In the genomic region with DNA sequence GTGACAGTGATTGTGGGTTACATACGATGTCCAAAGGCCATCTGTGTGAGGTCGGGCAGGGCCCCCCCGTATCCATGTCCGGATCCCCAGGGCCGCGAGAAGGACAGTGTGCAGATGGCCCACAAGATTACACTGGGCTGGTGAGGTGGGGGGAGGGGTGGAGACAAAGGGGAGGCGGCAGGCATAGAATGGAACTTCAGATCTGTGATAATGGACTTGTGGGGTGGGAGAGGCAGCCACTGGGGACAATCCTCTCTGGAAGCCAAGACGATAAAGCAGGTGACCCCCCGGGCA, we compare ENCODE assay signal across 10 mouse cellular contexts.
DNase-seq lines count a peak whose midpoint lies in the region; ATAC-seq and TF ChIP-seq lines count a peak whose summit lies in the region.
"Had no signal": no experiment of that assay in that cellular context is flagged by ENCODE, and none has a peak within 500 bp of the region (broad histone marks: within the 10 kb centered on the region; RNA-seq: fewer than 3 reads in every experiment).

No protein-coding gene starts in this region.

- H3K4me1 ChIP-seq in heart, embryonic 13.5 days, result peaks cover 57% of the 10 kb centered on the region
- peaks cover 18% of the 10 kb centered on the region for H3K4me1 ChIP-seq in cerebellum, adult 2 months (ENCODE audit: control insufficient read depth, insufficient read depth, low read length)
- peaks cover 34% of the 10 kb centered on the region for H3K4me1 ChIP-seq in hindbrain, embryonic 15.5 days (replicated peaks)
- H3K4me1 ChIP-seq in midbrain, embryonic 13.5 days (replicated peaks), result peaks cover 64% of the 10 kb centered on the region

- no peak for TF ChIP-seq POLR2A in cerebellum, adult 2 months (IDR thresholded peaks at IDR 0.05; ENCODE audit: borderline replicate concordance, insufficient read depth, low read length)

- H3K9ac ChIP-seq in heart, embryonic 13.5 days, result 0 out of 2 replicates have a peak overlapping the region, but pooled peaks have one; percentile 25
- H3K9ac ChIP-seq in hindbrain, embryonic 15.5 days, result no peak overlapping the region
- H3K9ac ChIP-seq in midbrain, embryonic 13.5 days (replicated peaks), result peak overlapping the region; percentile 52; the same call in 1 of the 2 replicates

- peak overlapping the region; percentile 54 for H3K4me2 ChIP-seq in heart, embryonic 13.5 days
- H3K4me2 ChIP-seq in hindbrain, embryonic 15.5 days, result peak overlapping the region; percentile 14; the same call in 1 of the 2 replicates
- peak overlapping the region; percentile 30 for H3K4me2 ChIP-seq in midbrain, embryonic 13.5 days (replicated peaks)

- H3K36me3 ChIP-seq in heart, embryonic 13.5 days, result no peaks in the 10 kb centered on the region
- H3K36me3 ChIP-seq in hindbrain, embryonic 15.5 days, result no peaks in the 10 kb centered on the region
- no peaks in the 10 kb centered on the region for H3K36me3 ChIP-seq in midbrain, embryonic 13.5 days

- no peak for ATAC-seq in heart, embryonic 13.5 days (ENCODE audit: extremely low read depth, insufficient number of reproducible peaks, low FRiP score, low TSS enrichment)
- ATAC-seq in hindbrain, embryonic 15.5 days (ENCODE audit: low FRiP score, low read depth), result peak; percentile 27; the same call in 1 of the 2 replicates
- peak; percentile 60 for ATAC-seq in midbrain, embryonic 13.5 days

- H3K27ac ChIP-seq in heart, embryonic 13.5 days (replicated peaks), result no peak overlapping the region
- no peak overlapping the region for H3K27ac ChIP-seq in cerebellum, adult 2 months (ENCODE audit: insufficient read depth, low read length)
- H3K27ac ChIP-seq in hindbrain, embryonic 15.5 days (replicated peaks), result peak overlapping the region; percentile 75; the same call in 1 of the 2 replicates
- peak overlapping the region; percentile 91 for H3K27ac ChIP-seq in midbrain, embryonic 13.5 days
- H3K27ac ChIP-seq: macrophage had no signal

- H3K27me3 ChIP-seq in heart, embryonic 13.5 days (replicated peaks), result no peaks in the 10 kb centered on the region
- H3K27me3 ChIP-seq in cerebellum, adult 2 months (ENCODE audit: control insufficient read depth, insufficient read depth, low read length), result no peaks in the 10 kb centered on the region
- no peaks in the 10 kb centered on the region for H3K27me3 ChIP-seq in hindbrain, embryonic 15.5 days
- peaks cover 5% of the 10 kb centered on the region; the same call in 1 of the 2 replicates for H3K27me3 ChIP-seq in midbrain, embryonic 13.5 days
- H3K27me3 ChIP-seq: Patski had no signal

- intact Hi-C loops in heart, postnatal 25 days (cut with DNase I), result no loop called here

- H3K4me3 ChIP-seq in heart, embryonic 13.5 days, result no peak overlapping the region
- no peak overlapping the region for H3K4me3 ChIP-seq in cerebellum, adult 2 months (replicated peaks; ENCODE audit: insufficient read depth, low read depth, low read length)
- H3K4me3 ChIP-seq in hindbrain, embryonic 15.5 days, result no peak overlapping the region
- H3K4me3 ChIP-seq in midbrain, embryonic 13.5 days (replicated peaks), result no peak overlapping the region

- TF ChIP-seq CTCF in cerebellum, adult 2 months (IDR thresholded peaks at IDR 0.05; ENCODE audit: borderline replicate concordance, insufficient read depth, low read depth, low read length), result no peak

- DNase-seq in heart, postnatal 25 days (ENCODE audit: low spot score), result no peak
- peak; percentile 42 to 43 for DNase-seq in cerebellum, adult 2 months
- no peak for DNase-seq in B cell, adult 2 months
- DNase-seq in gastrocnemius, adult 18-20 months (ENCODE audit: low spot score), result no peak
- no peak for DNase-seq in frontal cortex, postnatal 36 days (ENCODE audit: low spot score in 2 of 2)

- H3K9me3 ChIP-seq in heart, embryonic 13.5 days, result no peaks in the 10 kb centered on the region
- no peaks in the 10 kb centered on the region for H3K9me3 ChIP-seq in hindbrain, embryonic 15.5 days
- no peaks in the 10 kb centered on the region for H3K9me3 ChIP-seq in midbrain, embryonic 13.5 days

- WGBS in heart, embryonic 13.5 days, result 7% methylated on average over 9 of the region's 9 CpGs
- WGBS in cerebellum, adult 2 months, result 8% methylated on average over 9 of the region's 9 CpGs
- WGBS in hindbrain, embryonic 15.5 days, result 5% methylated on average over 9 of the region's 9 CpGs
- WGBS in midbrain, embryonic 13.5 days, result under 1% methylated on average over 9 of the region's 9 CpGs

Comparison
In these comparisons a context has a peak if more than half of its experiments do, and no peak if none do; other contexts are left out.
1. H3K27ac ChIP-seq: peak in hindbrain, embryonic 15.5 days (single experiment) and midbrain, embryonic 13.5 days (single experiment); none in heart, embryonic 13.5 days (single experiment) and cerebellum, adult 2 months (single experiment).
2. DNase-seq: peak in cerebellum, adult 2 months (2 of 2); none in heart, postnatal 25 days (single experiment), B cell, adult 2 months (0 of 2), gastrocnemius, adult 18-20 months (single experiment) and frontal cortex, postnatal 36 days (0 of 2).
3. Peak in every context shown above with its lines, with median percentiles within 50 percentile points of each other: H3K4me2 ChIP-seq.